Mouse (Mus musculus): ENCODE measurements at regions not wholly inside any gene's neighbourhood (a gene's known extent, or its start where the extent isn't known, plus 50 kb on each side); places are given as distances from the start of the nearest gene placed in this dataset.
"Not testable (repeated sequence)": the region's sequence is repeated elsewhere in the genome, so short reads cannot be mapped to it uniquely, and the experiment has no call there.

DNA sequence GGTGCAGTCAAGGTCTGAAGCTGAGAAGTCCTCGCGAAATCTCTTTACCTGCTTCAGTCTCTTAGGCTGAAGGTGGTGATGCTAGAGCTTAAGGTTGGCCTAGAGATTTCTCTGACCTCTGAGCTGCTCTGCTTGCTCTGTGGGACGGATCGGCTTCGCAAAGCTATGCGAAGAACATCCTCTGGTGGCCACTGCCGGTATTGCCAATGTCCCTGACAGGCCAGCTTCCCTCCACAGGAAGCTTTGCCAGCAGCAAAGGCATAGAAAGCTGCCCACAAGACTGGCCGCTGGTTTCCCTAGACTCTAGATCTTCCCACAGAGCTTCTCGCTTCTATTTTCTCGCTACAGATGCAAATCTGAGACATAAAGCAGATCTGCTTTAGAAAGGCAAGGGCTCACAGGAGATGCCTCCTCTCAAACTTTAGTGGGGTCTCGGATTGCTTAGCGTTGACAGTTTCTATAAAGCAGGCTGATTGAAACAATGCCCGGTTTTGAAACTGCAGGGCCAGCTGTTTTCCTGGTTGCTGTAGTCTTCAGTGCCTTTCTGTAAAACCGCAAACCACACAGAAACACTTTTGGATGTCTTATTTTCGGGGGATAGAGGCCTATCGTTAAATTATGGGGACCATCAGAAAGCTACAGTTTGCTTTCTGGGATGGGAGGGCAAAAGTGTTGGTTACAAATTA, 153.7 kb downstream of the Car8 start:
- Histone ChIP-seq H3K4me3 (ENCODE audit: insufficient read depth, low read length) (no peak overlapping the region), H3K27ac (ENCODE audit: insufficient read depth, low read length) (no peak overlapping the region), H3K4me1 (ENCODE audit: control insufficient read depth, insufficient read depth, low read length) (no peaks in the 10 kb centered on the region)
- peak; percentile 69; the same call in 1 of the 2 replicates for TF ChIP-seq CTCF (IDR thresholded peaks at IDR 0.05; ENCODE audit: borderline replicate concordance, insufficient read depth, low read length)
- no peak for TF ChIP-seq POLR2A (IDR thresholded peaks at IDR 0.05; ENCODE audit: low read depth, low read length)

DNA sequence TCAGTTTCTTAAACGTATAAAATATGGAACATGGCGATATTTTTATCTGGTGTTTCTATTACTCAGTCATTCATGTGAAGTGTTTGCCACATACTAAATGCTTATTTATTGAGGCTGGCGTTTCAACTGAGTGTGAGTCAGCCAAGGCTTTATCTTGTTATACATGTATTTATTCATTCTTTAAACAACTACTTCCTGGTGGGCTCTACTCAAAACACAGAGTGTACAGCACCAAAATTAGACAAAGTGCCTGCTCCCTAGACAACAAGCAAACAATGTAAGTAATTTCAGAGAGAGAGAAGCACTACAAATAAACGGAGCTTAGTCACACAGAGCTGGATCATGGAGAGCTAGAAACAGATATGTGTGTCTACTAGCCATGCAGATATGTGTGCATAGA, 159.5 kb downstream of the Car8 start:
- Histone ChIP-seq H3K27ac (ENCODE audit: insufficient read depth, low read length) (no peak overlapping the region), H3K4me3 (ENCODE audit: insufficient read depth, low read length) (no peak overlapping the region), H3K4me1 (ENCODE audit: control insufficient read depth, insufficient read depth, low read length) (no peaks in the 10 kb centered on the region)
- TF ChIP-seq POLR2A (IDR thresholded peaks at IDR 0.05; ENCODE audit: low read depth, low read length) = no peak
- no peak for TF ChIP-seq CTCF (IDR thresholded peaks at IDR 0.05; ENCODE audit: borderline replicate concordance, insufficient read depth, low read length)

DNA sequence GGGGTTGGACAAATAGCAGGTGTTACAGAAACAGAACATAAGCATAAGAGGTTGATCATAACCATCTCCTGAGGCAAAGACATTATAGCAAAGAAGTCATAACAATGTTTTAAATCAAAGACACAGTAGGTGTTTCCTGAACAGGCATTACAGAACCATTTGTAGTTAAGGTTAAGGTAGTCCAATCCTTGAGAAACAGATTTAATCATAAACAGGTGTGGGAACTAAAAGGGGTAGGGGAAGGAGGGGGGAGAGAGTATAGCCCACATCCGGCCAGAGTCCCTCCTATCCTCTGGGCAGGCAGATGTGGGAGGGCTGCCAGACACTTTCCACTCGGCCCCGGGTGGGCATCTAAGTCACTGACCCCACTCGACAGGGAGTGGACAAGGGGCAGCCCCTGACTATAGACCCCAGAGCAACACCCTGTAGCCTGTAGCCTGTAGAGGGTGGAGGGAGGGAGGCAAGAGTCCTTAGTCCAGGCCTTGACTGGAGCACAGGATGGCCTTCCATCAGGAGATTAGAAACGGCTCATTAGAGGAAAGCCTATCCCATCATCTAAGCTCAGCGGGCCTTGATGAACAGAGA, 165.8 kb downstream of the Car8 start:
- H3K4me1 ChIP-seq (ENCODE audit: control insufficient read depth, insufficient read depth, low read length) = no peaks in the 10 kb centered on the region
- TF ChIP-seq CTCF (IDR thresholded peaks at IDR 0.05; ENCODE audit: borderline replicate concordance, insufficient read depth, low read length) = no peak
- no peak for TF ChIP-seq POLR2A (IDR thresholded peaks at IDR 0.05; ENCODE audit: low read depth, low read length)
- H3K27ac ChIP-seq (ENCODE audit: insufficient read depth, low read length) = no peak overlapping the region
- no peak overlapping the region for H3K4me3 ChIP-seq (ENCODE audit: insufficient read depth, low read length)

DNA sequence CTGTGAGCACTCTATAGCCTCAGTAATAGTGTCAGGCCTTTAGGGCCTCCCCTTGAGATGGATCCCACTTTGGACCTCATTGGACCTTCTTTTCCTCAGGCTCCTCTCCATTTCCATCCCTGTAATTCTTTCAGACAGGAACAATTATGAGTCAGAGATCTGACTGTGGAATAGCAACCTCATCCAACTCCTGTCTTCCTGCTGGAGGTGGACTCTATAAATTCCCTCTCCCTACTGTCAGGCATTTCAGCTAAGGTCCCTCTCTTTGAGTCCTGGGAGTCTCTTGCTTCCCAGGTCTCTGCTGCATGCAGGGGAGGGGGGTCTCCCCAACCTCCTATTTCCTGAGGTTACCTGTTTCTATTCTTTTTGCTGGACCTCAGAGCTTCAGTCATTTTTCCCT, 168.1 kb downstream of the Car8 start:
- H3K4me3 ChIP-seq (ENCODE audit: insufficient read depth, low read length); H3K4me1 ChIP-seq (ENCODE audit: control insufficient read depth, insufficient read depth, low read length); H3K27ac ChIP-seq (ENCODE audit: insufficient read depth, low read length): not testable (repeated sequence)

DNA sequence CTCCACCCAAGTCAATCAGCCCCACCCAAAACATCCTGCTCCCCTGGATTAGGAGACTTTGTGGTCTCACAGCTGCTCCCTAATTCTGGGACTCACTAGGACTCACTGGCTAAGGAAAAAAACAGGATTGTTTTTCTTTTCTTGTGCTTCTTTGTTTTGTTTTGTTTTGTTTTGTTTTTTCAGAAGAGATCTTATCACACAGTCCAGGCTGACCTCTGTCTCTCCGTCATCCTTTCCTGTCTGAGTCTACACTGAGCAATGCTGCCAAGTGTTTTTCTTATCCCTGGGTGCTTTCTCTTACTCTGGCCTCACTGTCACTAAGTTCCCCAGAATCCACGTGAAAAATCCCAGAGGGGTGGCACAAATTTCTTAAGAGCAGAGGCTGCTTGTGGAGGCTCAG, 170.8 kb downstream of the Car8 start:
- Histone ChIP-seq H3K4me1 (ENCODE audit: control insufficient read depth, insufficient read depth, low read length) (no peaks in the 10 kb centered on the region), H3K4me3 (ENCODE audit: insufficient read depth, low read length) (no peak overlapping the region), H3K27ac (ENCODE audit: insufficient read depth, low read length) (no peak overlapping the region)
- TF ChIP-seq POLR2A (IDR thresholded peaks at IDR 0.05; ENCODE audit: low read depth, low read length) = no peak
- no peak for TF ChIP-seq CTCF (IDR thresholded peaks at IDR 0.05; ENCODE audit: borderline replicate concordance, insufficient read depth, low read length)

DNA sequence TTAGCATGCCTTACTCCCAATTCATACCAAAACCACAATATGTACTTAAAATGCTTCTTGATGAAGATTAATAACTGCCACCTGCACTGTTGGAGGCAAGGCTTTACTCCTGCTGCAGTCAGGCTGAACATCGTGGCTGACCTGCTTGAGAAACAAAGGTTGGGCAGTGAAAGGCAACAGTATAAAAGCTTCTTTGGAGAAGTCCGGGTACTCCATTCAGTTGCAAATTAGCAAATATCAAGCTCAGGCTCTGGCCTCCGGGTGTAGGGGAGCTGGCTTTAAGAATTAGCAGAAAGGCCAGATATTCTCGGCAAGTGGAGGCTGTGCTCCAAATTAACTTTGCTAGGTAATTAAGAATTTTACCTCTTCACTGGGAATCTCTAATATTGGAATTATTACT, 197.1 kb downstream of the Car8 start:
- Histone ChIP-seq H3K4me3 (ENCODE audit: insufficient read depth, low read length) (no peak overlapping the region), H3K27ac (ENCODE audit: insufficient read depth, low read length) (no peak overlapping the region), H3K4me1 (ENCODE audit: control insufficient read depth, insufficient read depth, low read length) (no peaks in the 10 kb centered on the region)
- TF ChIP-seq CTCF (IDR thresholded peaks at IDR 0.05; ENCODE audit: borderline replicate concordance, insufficient read depth, low read length) (no peak), POLR2A (IDR thresholded peaks at IDR 0.05; ENCODE audit: low read depth, low read length) (no peak)

DNA sequence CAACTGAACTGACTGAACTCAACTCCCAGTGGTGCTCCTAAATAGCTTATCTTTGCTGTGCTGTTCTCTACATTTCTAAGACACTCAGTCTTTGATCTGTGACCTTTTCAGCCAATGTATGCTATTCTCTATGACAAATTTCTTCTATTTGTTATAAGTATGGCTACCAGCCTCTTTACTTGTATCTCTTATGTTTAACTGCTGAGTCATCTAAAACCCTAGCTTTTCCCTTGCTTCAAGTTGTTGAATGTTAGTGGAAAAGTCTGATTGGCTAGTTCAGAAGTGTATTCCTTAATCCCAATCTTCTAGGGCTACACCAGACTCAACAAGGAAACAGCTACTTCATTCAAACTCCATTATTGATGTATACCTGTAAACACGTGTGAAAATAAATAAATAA, 201.0 kb downstream of the Car8 start:
- H3K27ac ChIP-seq (ENCODE audit: insufficient read depth, low read length) = no peak overlapping the region
- no peaks in the 10 kb centered on the region for H3K4me1 ChIP-seq (ENCODE audit: control insufficient read depth, insufficient read depth, low read length)
- H3K4me3 ChIP-seq (ENCODE audit: insufficient read depth, low read length) = no peak overlapping the region
- TF ChIP-seq POLR2A (IDR thresholded peaks at IDR 0.05; ENCODE audit: low read depth, low read length) = no peak
- TF ChIP-seq CTCF (IDR thresholded peaks at IDR 0.05; ENCODE audit: borderline replicate concordance, insufficient read depth, low read length) = no peak

DNA sequence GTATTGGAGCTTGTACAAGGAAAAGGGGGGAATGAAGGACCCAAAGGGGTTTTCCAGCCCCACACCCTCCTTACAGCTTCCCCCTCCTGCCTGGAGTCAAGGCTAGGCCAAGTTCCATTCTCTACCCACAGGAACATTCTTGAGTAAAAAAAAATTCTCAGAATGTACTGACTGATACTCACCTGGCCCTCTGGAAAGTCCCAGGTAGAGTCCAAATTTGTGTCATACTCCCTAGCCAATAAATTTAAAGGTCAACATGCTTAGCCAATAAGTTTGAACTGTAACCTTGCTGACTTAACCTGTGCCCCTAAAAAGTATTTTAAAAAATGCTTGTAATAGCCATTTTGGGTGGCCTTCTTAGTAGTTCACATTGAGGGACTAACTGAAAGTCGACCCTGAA, 205.4 kb downstream of the Car8 start:
- not testable (repeated sequence) for H3K27ac ChIP-seq (ENCODE audit: insufficient read depth, low read length); H3K4me3 ChIP-seq (ENCODE audit: insufficient read depth, low read length); H3K4me1 ChIP-seq (ENCODE audit: control insufficient read depth, insufficient read depth, low read length)

DNA sequence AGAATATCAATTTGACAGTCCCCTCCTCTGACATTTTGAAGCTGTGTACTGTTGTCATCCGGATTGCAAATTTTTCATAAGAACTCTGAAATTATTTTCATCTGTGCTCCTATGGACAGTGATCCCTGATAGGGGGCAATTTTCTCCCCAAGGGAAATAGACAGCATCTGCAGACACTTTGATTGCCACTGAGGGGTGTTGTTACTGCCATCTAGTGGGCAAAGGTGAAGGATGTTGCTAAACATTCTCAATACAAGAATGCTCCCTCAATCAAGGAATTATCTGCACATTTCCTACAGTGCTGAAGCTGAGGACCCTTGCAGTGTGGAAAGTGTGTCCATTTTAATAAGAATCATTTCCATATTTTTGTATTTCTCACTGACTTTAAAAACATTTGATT, 233.7 kb downstream of the Car8 start:
- Histone ChIP-seq H3K4me1 (ENCODE audit: control insufficient read depth, insufficient read depth, low read length) (no peaks in the 10 kb centered on the region), H3K4me3 (ENCODE audit: insufficient read depth, low read length) (no peak overlapping the region), H3K27ac (ENCODE audit: insufficient read depth, low read length) (no peak overlapping the region)
- TF ChIP-seq CTCF (IDR thresholded peaks at IDR 0.05; ENCODE audit: borderline replicate concordance, insufficient read depth, low read length) = no peak
- no peak for TF ChIP-seq POLR2A (IDR thresholded peaks at IDR 0.05; ENCODE audit: low read depth, low read length)

DNA sequence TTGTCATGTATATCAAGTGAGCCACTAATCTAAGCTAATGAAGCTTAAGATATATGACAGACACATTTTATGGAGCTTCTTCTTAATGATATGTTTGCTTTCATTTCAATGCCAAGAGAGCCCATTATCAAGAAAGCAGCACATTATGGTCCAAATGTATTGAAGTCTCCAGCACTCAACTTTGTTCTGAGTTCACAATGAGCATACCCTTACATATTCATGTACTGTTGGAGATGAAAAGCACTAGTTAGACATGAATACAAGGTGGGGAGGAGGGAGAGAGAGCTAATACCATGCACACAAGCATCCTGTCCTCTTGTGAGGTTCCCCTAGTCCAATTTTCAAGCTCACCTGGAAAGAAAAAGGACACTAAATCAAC, 241.3 kb downstream of the Car8 start:
- Histone ChIP-seq H3K27ac (ENCODE audit: insufficient read depth, low read length) (no peak overlapping the region), H3K4me3 (ENCODE audit: insufficient read depth, low read length) (no peak overlapping the region), H3K4me1 (ENCODE audit: control insufficient read depth, insufficient read depth, low read length) (no peaks in the 10 kb centered on the region)
- no peak for TF ChIP-seq CTCF (IDR thresholded peaks at IDR 0.05; ENCODE audit: borderline replicate concordance, insufficient read depth, low read length)
- TF ChIP-seq POLR2A (IDR thresholded peaks at IDR 0.05; ENCODE audit: low read depth, low read length) = no peak
